Mouse (Mus musculus) midbrain, embryonic 14.5 days (tissue): ENCODE measurements around the gene 4930432M17Rik. TPM values are rescaled to one million over a fixed set of nuclear protein-coding genes. Genes with fewer than 3 reads are reported as not detected.
A peak's percentile ranks its signal among the peaks of the same experiment; 100 is the strongest.

Experiments
- ATAC-seq: fragments of 200-750 bp; cut with Nextera tagmentation; 2 replicates; pipeline ENCODE4 v1.8.0; 2017; ENCODE audit warnings: moderate number of reproducible peaks, moderate library complexity; ENCODE audit not compliant: low FRiP score, low TSS enrichment
- DNase-seq: peaks from one replicate; pipeline ENCODE4 v3.0.0-alpha.2; 2015
- H3K27ac ChIP-seq: fragments of 300-500 bp; sonication (generic); replicated peaks from 2 replicates; pipeline ENCODE4 v1.5.1; 2014; ENCODE audit warnings: mild to moderate bottlenecking, low read depth, low read length, moderate library complexity
- H3K27me3 ChIP-seq: fragments of 300-500 bp; sonication (generic); 2 replicates; pipeline ENCODE4 v1.6.1; 2014; ENCODE audit warnings: low read length, control low read depth, mixed read lengths; ENCODE audit not compliant: control insufficient read depth, insufficient read depth
- H3K36me3 ChIP-seq: fragments of 300-500 bp; sonication (generic); 2 replicates; pipeline ENCODE4 v1.6.1; 2014; ENCODE audit warnings: low read length, control low read depth; ENCODE audit not compliant: control insufficient read depth, insufficient read depth
- H3K4me1 ChIP-seq: fragments of 300-500 bp; sonication (generic); 2 replicates; pipeline ENCODE4 v1.6.1; 2014; ENCODE audit warnings: mild to moderate bottlenecking, antibody characterized with exemption, low read length, control low read depth; ENCODE audit not compliant: control insufficient read depth, insufficient read depth
- H3K4me2 ChIP-seq: fragments of 300-500 bp; sonication (generic); 2 replicates; pipeline ENCODE4 v1.6.1; 2014; ENCODE audit warnings: mild to moderate bottlenecking, low read length, moderate library complexity
- H3K4me3 ChIP-seq: fragments of 300-500 bp; sonication (generic); replicated peaks from 2 replicates; pipeline ENCODE4 v1.5.1; 2014; ENCODE audit warnings: low read depth, low read length
- H3K9ac ChIP-seq: fragments of 300-500 bp; sonication (generic); replicated peaks from 2 replicates; pipeline ENCODE4 v1.6.1; 2014; ENCODE audit warnings: mild to moderate bottlenecking, low read length, moderate library complexity
- H3K9me3 ChIP-seq: fragments of 300-500 bp; sonication (generic); 2 replicates; pipeline ENCODE4 v1.6.1; 2016; ENCODE audit warnings: low read length, control low read depth, mixed read lengths; ENCODE audit not compliant: control insufficient read depth
- WGBS: fragments of 180-500 bp; shearing (Covaris S2); extraction: QIAGEN DNeasy Blood & Tissue Kit; methylation state at CpG from one replicate; pipeline ENCODE4 v1.1.7; 2014; 5-methylcytosine and 5-hydroxymethylcytosine counted together
- polyA plus RNA-seq: library from polyadenylated mRNA; unstranded; fragments of >200 nt; fragmentation: Nextera tagmentation; extraction: Ambion mirVana; gene quantifications from 2 replicates; pipeline ENCODE4 v1.2.1, GENCODE M21; 2014

Gene 4930432M17Rik
- polyA plus RNA-seq, 1 experiment from 2014 or later = not detected

- Histone ChIP-seq H3K4me1 (peaks cover 15% of the 10 kb centered on the region), H3K9ac (peak overlapping the region; percentile 65), H3K4me2 (peak overlapping the region; percentile 87), H3K9me3 (no peaks in the 10 kb centered on the region), H3K27ac (0 out of 2 replicates have a peak overlapping the region, but pooled peaks have one; percentile 45), H3K4me3 (peak overlapping the region; percentile 62), H3K36me3 (no peaks in the 10 kb centered on the region), H3K27me3 (0 out of 2 replicates have a peak, but pooled peaks cover 4% of the 10 kb centered on the region)
- DNase-seq = peak; percentile 70
- ATAC-seq = no peak
- 7% methylated on average over 20 of the region's 20 CpGs for WGBS
Measured at GRCm38 (mm10) chr3:121723968-121724524, 53.5 kb downstream of the 4930432M17Rik start.

GRCm38 (mm10) chr3:121724553-121724952 lies 54.0 kb downstream of the 4930432M17Rik start:
- H3K36me3 ChIP-seq = no peaks in the 10 kb centered on the region
- no peak overlapping the region for H3K27ac ChIP-seq
- 0 out of 2 replicates have a peak, but pooled peaks cover 4% of the 10 kb centered on the region for H3K27me3 ChIP-seq
- H3K4me2 ChIP-seq = peak overlapping the region; percentile 87
- DNase-seq = no peak
- WGBS = 41% methylated on average over 12 of the region's 12 CpGs
- peaks cover 15% of the 10 kb centered on the region for H3K4me1 ChIP-seq
- no peak for ATAC-seq
- no peaks in the 10 kb centered on the region for H3K9me3 ChIP-seq
- H3K4me3 ChIP-seq = peak overlapping the region; percentile 62
- H3K9ac ChIP-seq = no peak overlapping the region

DNA sequence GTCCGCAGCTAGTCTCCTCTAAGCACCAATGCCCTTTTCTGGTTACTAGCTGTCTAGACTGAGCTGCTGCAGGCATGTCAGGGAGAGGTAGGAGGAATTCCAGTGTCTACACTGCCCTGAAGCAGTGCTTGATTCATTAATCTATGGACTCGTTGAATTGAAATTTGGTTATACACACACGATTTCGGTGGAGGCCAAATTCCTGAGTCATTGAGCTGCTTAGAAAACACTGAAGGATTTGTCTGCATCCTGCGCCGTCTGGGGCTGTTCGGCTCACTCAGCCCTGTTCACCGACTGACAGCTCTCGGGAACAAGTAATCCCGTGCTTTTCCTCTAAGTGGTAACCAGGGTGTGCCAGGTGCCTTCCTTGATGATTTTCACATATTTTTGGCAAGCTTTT lies 55.1 kb downstream of the 4930432M17Rik start:
- Histone ChIP-seq H3K27me3 (0 out of 2 replicates have a peak, but pooled peaks cover 4% of the 10 kb centered on the region), H3K4me3 (no peak overlapping the region), H3K4me1 (peaks cover 15% of the 10 kb centered on the region), H3K9me3 (no peaks in the 10 kb centered on the region), H3K36me3 (no peaks in the 10 kb centered on the region), H3K27ac (no peak overlapping the region), H3K4me2 (no peak overlapping the region), H3K9ac (no peak overlapping the region)
- no peak for DNase-seq
- no peak for ATAC-seq
- 69% methylated on average over 10 of the region's 10 CpGs for WGBS

GRCm38 (mm10) chr3:121729678-121730077 lies 59.1 kb downstream of the 4930432M17Rik start:
- Histone ChIP-seq H3K4me3 (no peak overlapping the region), H3K36me3 (peaks cover 13% of the 10 kb centered on the region), H3K4me1 (no peaks in the 10 kb centered on the region; the same call in 1 of the 2 replicates), H3K27ac (no peak overlapping the region), H3K9ac (no peak overlapping the region), H3K27me3 (0 out of 2 replicates have a peak, but pooled peaks cover 4% of the 10 kb centered on the region), H3K9me3 (no peaks in the 10 kb centered on the region), H3K4me2 (no peak overlapping the region)
- DNase-seq (no peak), ATAC-seq (no peak)
- WGBS = 86% methylated on average over 4 of the region's 4 CpGs

Other genes with a start within 250 kb of the 4930432M17Rik start
- 417 and 560 TPM in 2 replicates for gene Cnn3, start 244.3 kb upstream of the 4930432M17Rik start, polyA plus RNA-seq
- 0.51 and 0.63 TPM in 2 replicates for gene Slc44a3, start 138.4 kb upstream of the 4930432M17Rik start, polyA plus RNA-seq
- gene F3, start 52.8 kb downstream of the 4930432M17Rik start, polyA plus RNA-seq = 6.9 and 7.2 TPM in 2 replicates
- gene Abcd3, start 144.5 kb downstream of the 4930432M17Rik start, polyA plus RNA-seq = 59.1 and 75.1 TPM in 2 replicates